Mouse (Mus musculus): ENCODE measurements at regions not wholly inside any gene's neighbourhood (a gene's known extent, or its start where the extent isn't known, plus 50 kb on each side); places are given as distances from the start of the nearest gene placed in this dataset.

- no peak for DNase-seq (ENCODE audit: low spot score in 2 of 2)
Observed at GRCm38 (mm10) chr3:52929827-52930605, 87.0 kb downstream of the Cog6 start.

GRCm38 (mm10) chr3:52927361-52927841 is 89.6 kb downstream of the Cog6 start:
- DNase-seq (ENCODE audit: low spot score in 2 of 2) = no peak

GRCm38 (mm10) chr3:52926549-52926948 is 90.5 kb downstream of the Cog6 start:
- DNase-seq (ENCODE audit: low spot score in 2 of 2) = no peak

GRCm38 (mm10) chr3:52925223-52925622 is 91.8 kb downstream of the Cog6 start:
- no peak for DNase-seq (ENCODE audit: low spot score in 2 of 2)

GRCm38 (mm10) chr3:52924631-52925030 is 92.4 kb downstream of the Cog6 start:
- DNase-seq (ENCODE audit: low spot score in 2 of 2) = no peak

- no peak for DNase-seq (ENCODE audit: low spot score in 2 of 2)
Observed at GRCm38 (mm10) chr3:52923824-52924559, 93.0 kb downstream of the Cog6 start.

GRCm38 (mm10) chr3:52922411-52922810 is 94.6 kb downstream of the Cog6 start:
- no peak for DNase-seq (ENCODE audit: low spot score in 2 of 2)

- DNase-seq (ENCODE audit: low spot score in 2 of 2) = no peak
Observed at GRCm38 (mm10) chr3:52906823-52907564, 110.0 kb downstream of the Cog6 start.

- DNase-seq (ENCODE audit: low spot score in 2 of 2) = no peak
Observed at GRCm38 (mm10) chr3:52904028-52904427, 113.0 kb downstream of the Cog6 start.

- DNase-seq (ENCODE audit: low spot score in 2 of 2) = no peak
Observed at GRCm38 (mm10) chr3:52897665-52898064, 119.4 kb downstream of the Cog6 start.

GRCm38 (mm10) chr3:52896462-52896861 is 120.6 kb downstream of the Cog6 start:
- no peak for DNase-seq (ENCODE audit: low spot score in 2 of 2)

GRCm38 (mm10) chr3:52895751-52896150 is 121.3 kb downstream of the Cog6 start:
- DNase-seq (ENCODE audit: low spot score in 2 of 2) = no peak

GRCm38 (mm10) chr3:52894812-52895211 is 122.2 kb downstream of the Cog6 start:
- no peak for DNase-seq (ENCODE audit: low spot score in 2 of 2)

- DNase-seq (ENCODE audit: low spot score in 2 of 2) = no peak
Observed at GRCm38 (mm10) chr3:52889156-52889715, 127.8 kb downstream of the Cog6 start.

GRCm38 (mm10) chr3:52881981-52882380 is 135.1 kb downstream of the Cog6 start:
- DNase-seq (ENCODE audit: low spot score in 2 of 2) = no peak

- no peak for DNase-seq (ENCODE audit: low spot score in 2 of 2)
Observed at GRCm38 (mm10) chr3:52881139-52881538, 135.9 kb downstream of the Cog6 start.

GRCm38 (mm10) chr3:52879700-52880099 is 137.3 kb downstream of the Cog6 start:
- peak; percentile 5 to 33 for DNase-seq (ENCODE audit: low spot score in 2 of 2)

GRCm38 (mm10) chr3:52878334-52878733 is 138.7 kb downstream of the Cog6 start:
- DNase-seq (ENCODE audit: low spot score in 2 of 2) = no peak

- no peak for DNase-seq (ENCODE audit: low spot score in 2 of 2)
Observed at GRCm38 (mm10) chr3:52872260-52872659, 144.8 kb downstream of the Cog6 start.

- no peak for DNase-seq (ENCODE audit: low spot score in 2 of 2)
Observed at GRCm38 (mm10) chr3:52863146-52863849, 153.7 kb downstream of the Cog6 start.

- no peak for DNase-seq (ENCODE audit: low spot score in 2 of 2)
Observed at GRCm38 (mm10) chr3:52862026-52862425, 155.0 kb downstream of the Cog6 start.

Data from layer of hippocampus, adult 18-20 months (tissue).